In genomic region chr4:47520076-47520475, GRCm38 (mm10) we compare ENCODE assay signal across 16 mouse cellular contexts.
"Had no signal": no experiment of that assay in that cellular context is flagged by ENCODE, and none has a peak within 500 bp of the region (broad histone marks: within the 10 kb centered on the region; RNA-seq: fewer than 3 reads in every experiment).

No protein-coding gene starts in this region.

- H3K36me3 ChIP-seq: midbrain, embryonic 12.5 days; midbrain, embryonic 15.5 days; neural tube, embryonic 12.5 days; stomach, embryonic 15.5 days had no signal

- H3K9ac ChIP-seq: liver, embryonic 14.5 days; lung, embryonic 14.5 days; midbrain, embryonic 12.5 days; midbrain, embryonic 15.5 days; neural tube, embryonic 12.5 days; stomach, embryonic 15.5 days had no signal

- DNase-seq: lung, adult 18-20 months; lung, embryonic 14.5 days; lung, postnatal 10 days; lung, postnatal 36 days; right cerebral cortex, postnatal 14 days; thymus, adult 2 months; thymus, postnatal 25 days; thymus, postnatal 4 days had no signal

- H3K4me3 ChIP-seq: megakaryocyte, embryonic 14.5 days; midbrain, embryonic 12.5 days; midbrain, embryonic 15.5 days; neural tube, embryonic 12.5 days; stomach, embryonic 15.5 days had no signal

- ATAC-seq: midbrain, embryonic 15.5 days had no signal

- H3K4me2 ChIP-seq: lung, embryonic 14.5 days; midbrain, embryonic 12.5 days; midbrain, embryonic 15.5 days; neural tube, embryonic 12.5 days; stomach, embryonic 15.5 days had no signal

- H3K27ac ChIP-seq: liver, embryonic 14.5 days; macrophage; midbrain, embryonic 12.5 days; midbrain, embryonic 15.5 days; neural tube, embryonic 12.5 days; stomach, embryonic 15.5 days; stomach, postnatal 0 days had no signal

- H3K4me1 ChIP-seq: megakaryocyte, embryonic 14.5 days; midbrain, embryonic 15.5 days; neural tube, embryonic 12.5 days; stomach, embryonic 15.5 days had no signal

- H3K9me3 ChIP-seq: megakaryocyte, embryonic 14.5 days; midbrain, embryonic 12.5 days; midbrain, embryonic 15.5 days; neural tube, embryonic 12.5 days; stomach, embryonic 15.5 days had no signal

- H3K27me3 ChIP-seq: midbrain, embryonic 12.5 days; midbrain, embryonic 15.5 days; neural tube, embryonic 12.5 days; stomach, embryonic 15.5 days had no signal
